Mouse (Mus musculus): ENCODE data around the gene Camta1. TPM values are rescaled to one million over a fixed set of nuclear protein-coding genes. Genes with fewer than 3 reads are reported as not detected.

The Camta1 gene
- polyA plus RNA-seq, 1 experiment: 1.8 TPM

- Histone ChIP-seq H3K4me1 (ENCODE audit: control insufficient read depth) (no peaks in the 10 kb centered on the region), H3K36me3 (ENCODE audit: control insufficient read depth) (no peaks in the 10 kb centered on the region), H3K27me3 (ENCODE audit: control insufficient read depth) (no peaks in the 10 kb centered on the region), H3K9me3 (ENCODE audit: control insufficient read depth, low read length) (no peaks in the 10 kb centered on the region), H3K4me3 (replicated peaks) (no peak overlapping the region)
- no peak for TF ChIP-seq TAL1 (IDR thresholded peaks at IDR 0.05; ENCODE audit: low read length)
- TF ChIP-seq GATA1 (IDR thresholded peaks at IDR 0.05; ENCODE audit: low read length): no peak
Observed at GRCm38 (mm10) chr4:151758337-151758736, 103.3 kb downstream of the Camta1 start.

GRCm38 (mm10) chr4:151757261-151757660 lies 104.4 kb downstream of the Camta1 start:
- Histone ChIP-seq H3K27me3 (ENCODE audit: control insufficient read depth) (no peaks in the 10 kb centered on the region), H3K4me3 (replicated peaks) (no peak overlapping the region), H3K4me1 (ENCODE audit: control insufficient read depth) (no peaks in the 10 kb centered on the region), H3K36me3 (ENCODE audit: control insufficient read depth) (no peaks in the 10 kb centered on the region), H3K9me3 (ENCODE audit: control insufficient read depth, low read length) (no peaks in the 10 kb centered on the region)
- no peak for TF ChIP-seq TAL1 (IDR thresholded peaks at IDR 0.05; ENCODE audit: low read length)
- no peak for TF ChIP-seq GATA1 (IDR thresholded peaks at IDR 0.05; ENCODE audit: low read length)

- no peak for TF ChIP-seq TAL1 (IDR thresholded peaks at IDR 0.05; ENCODE audit: low read length)
- no peak for TF ChIP-seq GATA1 (IDR thresholded peaks at IDR 0.05; ENCODE audit: low read length)
- no peaks in the 10 kb centered on the region for H3K4me1 ChIP-seq (ENCODE audit: control insufficient read depth)
- no peaks in the 10 kb centered on the region for H3K36me3 ChIP-seq (ENCODE audit: control insufficient read depth)
- H3K4me3 ChIP-seq (replicated peaks): no peak overlapping the region
- H3K27me3 ChIP-seq (ENCODE audit: control insufficient read depth): no peaks in the 10 kb centered on the region
- H3K9me3 ChIP-seq (ENCODE audit: control insufficient read depth, low read length): no peaks in the 10 kb centered on the region
Observed at GRCm38 (mm10) chr4:151756400-151756799, 105.3 kb downstream of the Camta1 start.

GRCm38 (mm10) chr4:151753231-151753630 lies 108.4 kb downstream of the Camta1 start:
- Histone ChIP-seq H3K27me3 (ENCODE audit: control insufficient read depth) (no peaks in the 10 kb centered on the region), H3K9me3 (ENCODE audit: control insufficient read depth, low read length) (no peaks in the 10 kb centered on the region), H3K36me3 (ENCODE audit: control insufficient read depth) (no peaks in the 10 kb centered on the region), H3K4me3 (replicated peaks) (no peak overlapping the region), H3K4me1 (ENCODE audit: control insufficient read depth) (no peaks in the 10 kb centered on the region; the same call in 1 of the 2 replicates)
- no peak for TF ChIP-seq GATA1 (IDR thresholded peaks at IDR 0.05; ENCODE audit: low read length)
- TF ChIP-seq TAL1 (IDR thresholded peaks at IDR 0.05; ENCODE audit: low read length): no peak

GRCm38 (mm10) chr4:151752551-151752950 lies 109.1 kb downstream of the Camta1 start:
- no peaks in the 10 kb centered on the region for H3K9me3 ChIP-seq (ENCODE audit: control insufficient read depth, low read length)
- TF ChIP-seq TAL1 (IDR thresholded peaks at IDR 0.05; ENCODE audit: low read length) (no peak), GATA1 (IDR thresholded peaks at IDR 0.05; ENCODE audit: low read length) (no peak)

GRCm38 (mm10) chr4:151751270-151751945 lies 110.3 kb downstream of the Camta1 start:
- H3K9me3 ChIP-seq (ENCODE audit: control insufficient read depth, low read length): no peaks in the 10 kb centered on the region
- no peaks in the 10 kb centered on the region for H3K36me3 ChIP-seq (ENCODE audit: control insufficient read depth)
- peaks cover 6% of the 10 kb centered on the region for H3K4me1 ChIP-seq (ENCODE audit: control insufficient read depth)
- TF ChIP-seq GATA1 (IDR thresholded peaks at IDR 0.05; ENCODE audit: low read length): no peak
- TF ChIP-seq TAL1 (IDR thresholded peaks at IDR 0.05; ENCODE audit: low read length): no peak
- no peaks in the 10 kb centered on the region for H3K27me3 ChIP-seq (ENCODE audit: control insufficient read depth)
- no peak overlapping the region for H3K4me3 ChIP-seq (replicated peaks)

More at GRCm38 (mm10) chr4:151752551-151752950, 109.1 kb downstream of the Camta1 start:
- Histone ChIP-seq H3K4me1 (ENCODE audit: control insufficient read depth) (peaks cover 2% of the 10 kb centered on the region; the same call in 1 of the 2 replicates), H3K4me3 (replicated peaks) (no peak overlapping the region), H3K27me3 (ENCODE audit: control insufficient read depth) (no peaks in the 10 kb centered on the region), H3K36me3 (ENCODE audit: control insufficient read depth) (no peaks in the 10 kb centered on the region)

GRCm38 (mm10) chr4:151747723-151748122 lies 114.0 kb downstream of the Camta1 start:
- no peak overlapping the region for H3K4me3 ChIP-seq (replicated peaks)

GRCm38 (mm10) chr4:151746002-151746606 lies 115.6 kb downstream of the Camta1 start:
- no peaks in the 10 kb centered on the region; the same call in 1 of the 2 replicates for H3K9me3 ChIP-seq (ENCODE audit: control insufficient read depth, low read length)
- TF ChIP-seq TAL1 (IDR thresholded peaks at IDR 0.05; ENCODE audit: low read length) (no peak), GATA1 (IDR thresholded peaks at IDR 0.05; ENCODE audit: low read length) (no peak)

More at GRCm38 (mm10) chr4:151747723-151748122, 114.0 kb downstream of the Camta1 start:
- no peak for TF ChIP-seq GATA1 (IDR thresholded peaks at IDR 0.05; ENCODE audit: low read length)
- TF ChIP-seq TAL1 (IDR thresholded peaks at IDR 0.05; ENCODE audit: low read length): no peak
- Histone ChIP-seq H3K36me3 (ENCODE audit: control insufficient read depth) (no peaks in the 10 kb centered on the region), H3K9me3 (ENCODE audit: control insufficient read depth, low read length) (no peaks in the 10 kb centered on the region; the same call in 1 of the 2 replicates), H3K4me1 (ENCODE audit: control insufficient read depth) (peaks cover 31% of the 10 kb centered on the region), H3K27me3 (ENCODE audit: control insufficient read depth) (no peaks in the 10 kb centered on the region)

More at GRCm38 (mm10) chr4:151746002-151746606, 115.6 kb downstream of the Camta1 start:
- Histone ChIP-seq H3K27me3 (ENCODE audit: control insufficient read depth) (no peaks in the 10 kb centered on the region), H3K36me3 (ENCODE audit: control insufficient read depth) (no peaks in the 10 kb centered on the region; the same call in 1 of the 2 replicates), H3K4me1 (ENCODE audit: control insufficient read depth) (peaks cover 47% of the 10 kb centered on the region), H3K4me3 (replicated peaks) (no peak overlapping the region)
